Mouse (Mus musculus): ENCODE measurements around the gene Kif1c.

The Kif1c gene

DNA sequence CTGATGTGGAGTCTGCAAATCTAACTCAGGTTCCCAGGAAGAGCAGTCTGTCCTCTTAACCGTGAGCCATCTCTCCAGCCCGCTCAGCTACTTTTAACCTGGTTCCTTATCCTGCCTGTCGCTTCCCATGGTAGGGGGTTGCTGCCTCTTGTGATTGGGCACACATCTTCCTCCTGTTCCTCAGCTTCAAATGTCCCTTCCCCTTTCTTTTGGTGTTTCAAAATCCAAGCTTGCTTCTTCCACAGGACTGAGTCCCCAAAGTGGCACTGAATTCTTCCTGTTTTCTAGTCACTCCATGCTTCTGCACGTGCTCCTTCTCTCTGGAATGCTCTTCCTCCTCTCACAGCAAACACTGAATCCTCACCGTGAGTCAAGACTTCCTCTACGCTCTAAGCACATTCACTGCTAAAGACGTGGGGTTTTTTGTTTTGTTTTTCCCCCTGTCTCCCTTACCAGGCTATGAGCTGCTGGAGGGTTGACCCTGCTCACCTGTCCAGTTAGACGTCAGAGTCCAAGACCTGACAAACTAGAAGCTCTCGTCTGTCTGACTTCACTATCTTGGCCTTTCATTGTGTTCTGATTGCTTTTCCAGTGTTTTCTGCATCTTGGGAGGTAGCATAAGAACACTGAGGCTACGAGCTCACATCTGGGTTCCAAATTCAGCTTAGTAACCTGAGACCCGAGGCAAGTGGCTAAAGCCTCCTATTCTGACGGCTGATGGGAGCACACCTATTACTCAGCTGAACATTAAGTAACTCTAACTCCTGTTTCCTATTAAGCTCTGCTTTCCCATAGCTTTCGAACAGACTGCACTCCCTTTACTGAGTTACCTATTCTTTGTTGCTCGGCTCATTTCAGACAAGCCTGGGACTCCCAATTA, 32.8 kb upstream of the Kif1c start:
- no peak for DNase-seq (ENCODE audit: low spot score in 2 of 2)

DNA sequence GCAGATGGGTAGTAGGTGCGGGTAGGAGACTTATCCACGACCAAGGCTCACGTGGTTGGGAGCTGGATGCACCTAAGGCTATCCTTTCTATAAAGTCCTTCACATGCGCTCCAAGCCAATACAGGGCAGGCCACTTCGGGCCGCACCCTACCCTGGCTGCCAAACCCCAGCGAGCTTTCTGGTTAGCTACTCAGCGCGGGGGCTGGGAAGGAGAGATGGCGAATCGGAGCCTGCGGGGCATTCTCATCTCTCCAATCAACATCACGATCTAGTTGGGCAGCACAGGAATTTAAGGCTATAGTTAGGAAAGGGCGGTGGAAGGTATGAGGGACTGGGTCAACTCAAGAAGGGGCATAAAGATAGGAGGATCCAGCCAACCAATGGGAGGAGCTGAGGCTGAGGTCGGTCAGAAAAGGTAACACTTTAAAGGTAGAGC, 32.0 kb upstream of the Kif1c start:
- DNase-seq (ENCODE audit: low spot score in 2 of 2): no peak

DNA sequence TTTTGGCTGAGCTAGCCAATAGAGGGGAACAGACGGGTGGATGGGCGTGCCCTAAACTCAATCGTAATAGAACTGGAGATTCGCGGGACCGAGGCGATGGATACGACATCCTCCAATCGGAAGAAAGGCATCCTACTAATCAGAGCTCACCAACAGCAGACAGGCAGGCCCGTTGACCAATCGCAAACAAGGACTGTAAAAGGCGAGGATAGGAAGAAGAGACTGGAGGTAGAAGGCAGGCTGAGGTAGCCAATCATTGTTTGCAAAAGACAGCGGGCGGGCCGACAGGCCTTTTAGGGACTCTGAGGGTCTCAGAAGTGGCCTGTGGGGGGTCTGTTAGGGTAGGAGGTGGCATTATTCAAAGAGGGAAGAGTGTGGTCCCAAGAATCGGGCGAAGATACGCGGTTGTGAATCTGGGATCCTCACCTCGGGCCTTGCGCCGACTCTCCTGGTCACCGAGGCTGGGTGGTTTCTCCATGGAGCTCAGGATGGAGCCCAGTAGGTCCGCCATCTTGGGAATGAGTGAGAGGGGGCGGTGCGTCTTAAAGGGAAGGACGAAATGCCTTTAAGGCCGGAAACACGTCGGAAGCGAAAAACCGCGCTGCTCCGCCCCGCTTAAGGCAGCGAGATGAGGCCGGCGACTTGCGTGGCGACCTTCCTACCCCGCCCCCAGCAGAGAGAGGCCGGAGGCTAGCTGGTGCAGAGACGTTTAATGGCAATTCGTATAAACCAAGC, 31.4 kb upstream of the Kif1c start, which contains the start of gene Spag7:
Gene Spag7, minus strand, starts transcription at position 646 of the 735 bp plus-strand sequence.
- peak; percentile 93 to 95 for DNase-seq (ENCODE audit: low spot score in 2 of 2)

DNA sequence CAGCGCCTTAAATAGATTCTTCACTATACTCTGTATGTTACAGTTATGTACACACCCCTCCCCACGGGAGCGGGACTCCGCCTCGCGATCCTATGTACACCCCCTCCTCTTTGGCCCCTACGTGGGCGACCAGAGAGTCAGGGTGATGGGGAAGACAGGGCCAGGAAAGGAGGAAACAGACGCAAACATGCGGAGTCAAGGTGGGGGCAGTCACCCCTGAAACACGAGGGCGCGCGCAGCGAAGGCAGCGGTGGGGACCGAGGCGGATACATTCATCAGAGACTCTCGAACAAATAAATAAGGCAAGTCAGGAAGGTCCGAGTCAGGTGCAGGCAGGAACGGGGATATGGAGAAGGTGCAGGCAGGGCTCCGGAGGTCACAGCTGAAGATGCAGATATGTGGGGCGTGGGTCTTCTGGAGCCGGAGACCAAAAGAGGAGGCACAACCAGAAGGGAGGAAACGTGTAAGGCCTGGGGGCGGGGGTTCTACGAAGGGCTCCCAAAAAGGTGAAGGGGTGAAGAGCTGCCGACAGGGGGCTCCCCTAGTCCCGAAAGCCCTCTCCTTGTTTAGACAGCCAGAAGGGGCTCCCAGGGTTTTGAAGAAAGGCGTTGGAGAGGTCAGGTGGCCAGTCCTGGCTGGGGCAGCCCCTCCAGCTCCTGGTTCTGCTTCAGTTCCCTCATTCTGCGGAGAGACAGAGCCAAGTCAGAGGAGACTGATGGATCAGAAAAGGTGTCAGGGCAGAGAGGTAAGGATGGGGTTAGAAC, 30.6 kb upstream of the Kif1c start:
- peak; percentile 57 to 82 for DNase-seq (ENCODE audit: low spot score in 2 of 2)

DNA sequence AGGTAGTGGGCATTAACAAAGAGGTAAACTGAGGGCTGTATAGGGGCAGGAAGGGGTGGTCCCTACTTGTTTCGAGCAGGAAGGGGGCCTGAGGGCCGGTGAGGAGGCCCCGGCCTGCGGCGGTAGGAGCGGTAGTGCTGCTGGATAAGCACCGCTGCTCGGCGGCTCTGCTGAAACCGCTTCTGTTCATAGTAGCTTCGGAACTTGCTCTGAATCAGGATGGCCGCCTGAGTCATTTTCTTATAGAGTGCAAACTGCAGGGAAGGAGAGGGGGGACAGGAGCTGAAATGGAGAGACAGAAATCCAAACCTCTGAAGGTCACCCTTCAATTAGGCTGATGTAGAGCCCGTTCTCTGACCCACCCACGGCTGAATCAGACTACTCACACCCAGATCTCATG, 29.9 kb upstream of the Kif1c start:
- DNase-seq (ENCODE audit: low spot score in 2 of 2): no peak

DNA sequence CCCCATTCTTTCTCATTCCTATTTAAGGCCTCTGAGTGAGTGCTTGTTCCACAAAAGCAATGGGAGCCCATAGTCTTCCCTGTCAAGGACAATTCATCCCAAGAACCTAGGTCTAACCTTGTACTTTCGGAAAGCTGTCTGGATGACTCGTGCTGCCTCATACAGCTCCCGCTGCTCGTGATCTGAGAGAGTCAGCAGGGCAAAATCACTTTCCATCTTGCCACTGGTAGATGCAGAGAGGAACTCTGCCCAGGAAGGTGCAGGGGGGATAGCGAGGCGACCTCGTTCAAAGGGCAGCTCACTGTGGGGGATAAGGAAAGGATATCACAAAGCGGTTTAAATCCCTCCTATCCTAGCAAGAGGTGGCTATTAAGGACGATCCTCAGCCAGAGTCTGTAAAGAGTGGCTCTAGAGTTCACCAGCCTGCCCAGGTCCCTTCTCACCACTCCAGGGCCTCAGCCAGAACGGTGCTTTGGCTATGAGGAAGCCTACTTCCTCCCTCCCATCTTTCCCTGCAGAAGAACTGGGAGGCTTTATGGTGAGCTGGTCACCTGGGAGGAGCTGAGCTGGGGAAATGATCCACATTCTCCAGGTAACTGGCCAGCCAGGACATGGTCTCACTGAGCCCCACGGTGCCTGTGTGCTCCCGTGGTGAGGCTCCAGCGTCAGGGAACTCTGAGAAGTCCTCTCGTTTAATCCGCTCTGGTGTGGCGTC, 28.9 kb upstream of the Kif1c start:
- no peak for DNase-seq (ENCODE audit: low spot score in 2 of 2)

DNA sequence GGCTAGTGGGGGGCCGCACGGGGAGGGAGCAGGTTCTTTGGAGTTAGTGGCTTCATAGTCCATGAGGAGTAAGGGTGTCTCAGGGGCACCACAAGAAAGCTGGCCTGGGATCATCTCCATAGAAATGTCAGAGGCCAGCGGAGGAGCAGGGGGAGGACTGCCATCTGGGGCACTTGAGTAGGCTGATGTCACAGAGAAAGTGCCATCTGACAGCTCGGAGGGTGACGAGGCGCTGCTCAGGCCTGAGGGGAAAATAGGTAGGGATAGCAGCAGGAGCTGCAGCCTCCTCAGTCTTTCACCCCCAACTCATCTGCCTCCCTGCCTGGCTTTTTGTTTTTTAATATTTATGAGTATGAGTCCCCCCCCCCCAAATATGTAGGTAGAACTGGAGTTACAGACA, 26.3 kb upstream of the Kif1c start:
- no peak for DNase-seq (ENCODE audit: low spot score in 2 of 2)

DNA sequence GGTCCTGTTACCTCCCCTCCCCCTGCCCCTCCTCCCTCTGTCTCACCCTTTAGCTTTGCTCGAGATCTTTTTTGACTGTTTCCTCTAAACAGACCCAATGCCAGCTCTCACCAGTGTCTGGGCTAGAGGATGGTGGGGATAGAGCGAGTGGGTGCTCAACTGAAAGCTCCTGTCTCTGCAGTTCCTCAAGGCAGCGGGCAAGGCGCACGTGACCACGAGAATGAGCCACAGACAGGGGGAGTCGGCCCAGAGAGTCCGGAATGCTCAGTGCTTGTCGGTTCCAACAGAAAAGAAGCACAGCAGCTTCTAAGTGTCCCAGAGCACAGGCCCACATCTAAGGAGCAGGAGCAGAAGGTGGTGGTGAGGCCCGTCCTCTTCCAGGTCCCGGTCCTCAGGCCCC, 25.8 kb upstream of the Kif1c start:
- DNase-seq (ENCODE audit: low spot score in 2 of 2): no peak

DNA sequence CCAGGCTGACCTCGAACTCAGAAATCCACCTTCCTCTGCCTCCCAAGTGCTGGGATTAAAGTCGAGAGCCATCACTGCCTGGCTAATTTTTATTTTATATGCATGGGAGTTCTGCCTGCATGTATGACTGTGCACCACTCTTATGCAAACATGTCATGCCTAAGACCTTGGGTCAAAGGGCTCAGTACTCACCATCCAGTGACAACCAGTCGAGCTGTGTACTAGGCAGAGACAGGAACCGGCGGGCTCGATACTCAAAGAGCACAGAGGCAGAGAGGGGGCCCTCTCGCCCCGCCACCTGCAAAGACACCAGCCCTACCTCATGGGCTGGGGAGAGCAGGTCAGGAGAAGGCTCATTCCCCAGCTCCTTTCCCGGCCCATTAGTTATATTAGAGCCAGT, 22.3 kb upstream of the Kif1c start:
- DNase-seq (ENCODE audit: low spot score in 2 of 2): no peak

DNA sequence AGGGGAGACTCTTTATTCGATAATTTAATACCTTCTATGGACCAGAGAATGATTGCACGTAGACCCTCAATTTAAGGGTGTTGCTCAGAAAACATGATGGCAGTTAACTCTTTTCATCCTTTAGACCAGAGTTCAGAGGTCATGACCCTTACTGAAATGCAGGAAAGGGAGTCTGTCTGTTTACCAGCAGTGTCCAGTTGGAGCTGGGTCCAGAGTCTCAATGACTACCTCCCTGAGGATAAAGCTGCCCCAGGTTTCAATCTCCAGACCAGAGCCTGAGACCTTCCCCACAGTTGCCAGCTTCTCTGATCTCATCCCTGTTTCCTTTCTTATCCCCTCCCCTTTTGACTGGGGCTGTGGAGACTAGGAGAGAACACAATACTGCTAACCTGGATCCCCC, 21.8 kb upstream of the Kif1c start:
- DNase-seq (ENCODE audit: low spot score in 2 of 2): no peak

DNA sequence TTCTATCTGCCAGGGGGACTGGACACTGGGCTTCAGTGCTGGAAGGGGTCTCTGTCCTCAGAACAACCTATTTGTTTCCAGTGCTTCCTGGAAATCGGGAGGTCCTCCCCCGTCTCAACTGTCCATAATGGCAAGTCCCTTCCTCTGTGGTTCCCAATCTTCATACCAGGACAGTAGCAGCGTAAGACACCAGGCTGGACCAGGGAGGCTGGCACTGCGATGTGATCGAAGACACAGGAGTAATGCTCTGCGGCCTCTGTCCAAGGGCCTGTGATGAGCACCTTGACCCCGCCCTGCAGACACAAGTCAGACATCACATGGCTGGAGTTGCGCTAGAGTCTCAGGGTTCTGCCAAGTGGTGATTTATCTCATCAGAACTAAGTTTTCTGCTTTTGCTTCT, 21.0 kb upstream of the Kif1c start:
- no peak for DNase-seq (ENCODE audit: low spot score in 2 of 2)

DNA sequence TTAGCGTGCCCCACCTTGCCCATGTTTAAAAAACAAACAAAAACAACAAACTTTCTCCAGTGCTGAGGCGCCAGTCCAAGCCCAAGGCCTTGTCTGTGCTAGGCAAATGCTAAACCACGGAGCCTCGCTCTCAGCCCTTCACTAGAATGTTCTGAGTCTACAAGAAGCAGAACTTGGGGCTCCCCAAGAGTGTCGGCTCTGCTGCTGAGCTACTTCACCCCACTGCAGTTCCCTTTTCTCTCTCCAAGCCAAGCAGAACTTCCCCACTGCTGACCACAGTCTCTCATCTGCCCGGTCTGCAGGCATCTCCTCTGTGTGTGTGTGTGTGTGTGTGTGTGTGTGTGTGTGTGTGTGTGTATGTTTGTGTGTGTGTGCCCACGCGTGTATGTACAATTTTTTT, 20.5 kb upstream of the Kif1c start:
- peak in 1 of 2 experiments; percentile 56 for DNase-seq (ENCODE audit: low spot score in 2 of 2)

DNA sequence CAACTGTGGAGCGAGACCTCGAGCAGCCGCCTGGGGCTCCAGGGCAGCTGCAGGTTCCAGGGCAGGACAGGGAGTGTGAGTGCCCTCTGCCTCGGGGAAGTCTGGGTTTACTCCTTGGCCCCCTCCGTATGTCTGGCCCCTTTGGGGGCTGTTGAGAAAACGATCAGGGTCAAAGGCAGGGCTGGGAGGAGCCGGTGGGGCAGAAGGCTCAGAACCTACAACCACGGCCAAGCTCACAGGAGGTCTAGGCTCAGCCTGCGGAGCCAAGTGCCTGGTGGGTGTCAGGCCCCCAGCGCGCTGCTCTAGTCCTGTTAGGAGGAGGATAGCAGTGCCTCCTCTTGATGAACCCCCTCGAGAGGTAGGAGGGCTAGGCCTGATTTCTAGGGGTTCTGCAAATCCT, 19.2 kb upstream of the Kif1c start:
- DNase-seq (ENCODE audit: low spot score in 2 of 2): no peak

DNA sequence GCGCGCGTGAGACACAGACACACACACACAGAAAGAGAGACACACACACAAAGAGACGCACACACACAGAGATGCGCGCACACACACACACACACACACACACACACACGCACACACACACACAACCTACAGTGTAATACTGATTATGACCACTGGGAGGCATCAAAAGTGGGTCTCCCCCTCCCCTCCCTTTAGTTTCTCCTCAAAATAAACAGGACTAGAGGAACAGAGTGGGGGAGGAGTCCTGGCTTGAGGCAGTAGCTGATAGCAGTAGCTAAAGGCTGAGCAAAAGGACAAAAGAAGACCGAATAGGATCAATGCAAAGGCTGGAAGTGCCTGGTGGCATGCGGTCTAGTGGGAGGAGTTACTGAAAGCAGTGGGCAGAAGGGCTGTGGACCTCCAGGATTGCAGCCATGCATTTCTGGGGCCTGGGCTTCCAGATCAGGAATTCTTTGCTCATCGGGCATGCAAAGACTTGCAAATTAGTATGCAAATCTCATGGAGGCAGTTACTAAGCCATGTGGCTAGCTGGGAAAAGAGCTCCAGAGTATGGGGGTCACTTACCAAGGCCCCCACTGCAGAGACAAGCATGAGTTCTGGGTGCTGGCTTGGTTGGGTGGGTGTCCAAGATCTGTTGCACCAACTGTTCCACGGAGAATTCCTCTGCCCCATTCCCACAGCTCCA, 18.3 kb upstream of the Kif1c start:
- peak; percentile 21 to 34 for DNase-seq (ENCODE audit: low spot score in 2 of 2)

DNA sequence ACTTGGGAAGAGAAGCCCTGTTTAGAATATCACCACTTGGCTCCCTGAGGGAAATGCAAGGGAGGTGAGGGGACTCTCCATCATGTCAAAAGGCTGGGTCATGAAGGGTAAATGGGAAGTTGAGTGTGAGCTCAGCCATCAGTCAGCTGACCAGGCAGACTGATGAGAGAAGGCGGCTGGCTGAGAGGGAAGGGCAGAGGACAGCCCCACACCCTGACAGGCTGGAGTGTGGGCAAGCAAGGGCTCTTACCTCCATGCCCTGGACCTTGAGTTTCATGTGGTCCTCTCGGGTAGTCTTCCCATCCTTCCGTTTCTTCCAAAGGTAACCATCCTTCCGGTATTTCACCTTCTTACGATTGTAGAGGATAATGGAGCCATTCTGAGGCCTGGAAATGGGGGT, 16.7 kb upstream of the Kif1c start:
- DNase-seq (ENCODE audit: low spot score in 2 of 2): no peak

DNA sequence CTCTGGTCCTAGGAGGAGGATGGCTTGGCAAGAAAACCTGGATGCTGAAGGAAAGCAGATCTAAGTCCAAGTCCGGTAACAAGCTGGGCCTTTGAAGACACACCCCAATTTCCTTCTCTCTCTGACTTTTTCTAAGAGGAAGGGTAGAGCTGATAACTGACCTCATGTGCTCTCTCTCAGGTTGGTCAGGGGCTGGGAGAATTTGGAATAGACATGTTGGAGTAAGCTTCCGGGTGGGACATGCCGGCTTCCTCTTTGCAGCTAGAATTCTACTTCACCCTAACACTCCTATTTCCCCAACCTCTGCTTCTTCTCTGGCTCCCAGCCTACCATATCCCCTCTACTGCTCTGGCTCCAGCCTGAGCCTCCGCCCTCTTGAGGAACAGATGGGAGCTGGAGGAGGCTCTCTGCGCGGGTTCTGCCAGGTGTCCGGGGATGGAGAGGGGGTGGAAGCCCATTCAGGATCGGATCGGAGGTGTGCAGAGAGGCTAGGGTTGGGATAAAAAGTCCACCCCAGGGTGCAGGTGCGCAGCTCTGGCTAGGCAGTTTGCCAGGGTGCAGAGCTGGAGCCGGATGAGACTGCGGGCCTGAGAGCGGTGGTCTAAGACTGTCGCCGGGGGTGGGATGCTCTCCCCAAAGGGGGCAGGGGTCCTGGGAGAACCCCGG, 13.3 kb upstream of the Kif1c start:
- DNase-seq (ENCODE audit: low spot score in 2 of 2): no peak

DNA sequence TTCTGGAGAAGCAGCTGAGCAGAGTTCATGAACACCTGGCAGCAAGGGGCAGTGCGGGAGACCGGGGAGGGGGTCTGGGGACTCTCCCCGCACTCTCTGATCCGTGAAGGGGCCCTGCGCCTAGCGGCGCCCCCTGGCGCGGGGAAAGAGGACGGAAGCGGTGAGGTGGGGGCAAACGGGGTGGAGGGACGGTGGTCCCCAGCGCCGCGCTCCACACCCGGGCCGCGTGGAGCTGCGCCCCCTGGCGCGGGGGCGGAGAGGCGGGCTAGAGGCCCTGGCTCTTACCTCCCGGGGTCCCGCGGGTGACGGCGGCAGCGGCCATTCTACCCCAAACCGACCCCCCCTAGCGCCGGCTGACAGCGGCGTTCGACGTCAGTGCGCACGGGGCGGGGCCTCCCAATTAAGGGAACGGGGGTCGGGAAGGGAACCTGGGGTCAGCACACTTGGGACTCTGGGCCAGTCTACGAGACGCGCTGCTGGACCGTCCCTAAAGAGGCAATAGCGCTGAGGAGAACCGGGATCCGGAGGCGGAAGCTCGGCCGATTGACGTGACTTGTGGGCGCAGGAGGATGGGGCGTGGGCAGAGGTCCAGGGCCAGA, 12.6 kb upstream of the Kif1c start, which contains the start of gene Camta2:
Gene Camta2, minus strand, starts transcription at position 505 of the 599 bp plus-strand sequence.
- peak; percentile 77 to 78 for DNase-seq (ENCODE audit: low spot score in 2 of 2)

DNA sequence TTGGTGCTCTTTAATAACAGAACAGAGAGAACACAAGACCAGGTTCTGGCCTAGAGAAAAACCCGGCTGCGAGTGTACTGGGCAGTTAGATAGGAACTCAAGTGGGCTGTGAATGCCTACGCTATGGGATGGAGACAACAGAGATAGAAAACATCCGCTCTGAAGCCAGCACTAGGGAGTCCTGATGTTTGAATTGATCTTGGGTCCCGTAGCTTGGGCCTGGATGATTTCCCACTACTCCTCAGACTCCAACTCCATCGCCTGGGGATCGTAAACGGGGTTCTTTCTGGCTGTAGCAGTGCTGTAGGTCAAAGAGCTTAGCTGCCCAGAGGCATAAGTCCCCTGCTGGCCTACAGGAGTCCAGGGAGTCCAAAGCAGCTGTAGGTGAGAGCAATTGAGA, 12.0 kb upstream of the Kif1c start:
- no peak for DNase-seq (ENCODE audit: low spot score in 2 of 2)

DNA sequence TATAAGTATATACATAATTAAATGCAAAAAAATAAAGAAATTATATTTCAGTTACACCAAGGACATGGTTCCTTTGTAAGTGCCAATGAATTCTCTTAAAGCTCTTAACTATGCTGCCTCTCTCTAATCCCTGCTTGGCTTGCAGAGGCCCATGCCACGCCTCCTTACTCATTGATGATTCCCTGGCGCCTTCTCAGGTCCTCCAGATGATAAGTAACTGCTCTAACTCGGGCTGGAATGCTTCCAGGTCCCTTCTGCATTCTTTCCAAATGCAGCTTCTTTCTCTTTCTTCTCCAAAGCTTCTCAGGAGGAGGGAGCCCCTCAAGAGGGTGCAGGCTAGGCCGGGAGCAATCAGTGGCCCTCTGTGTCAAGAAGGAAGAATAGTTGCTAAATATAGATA, 10.8 kb upstream of the Kif1c start:
- DNase-seq (ENCODE audit: low spot score in 2 of 2): no peak

DNA sequence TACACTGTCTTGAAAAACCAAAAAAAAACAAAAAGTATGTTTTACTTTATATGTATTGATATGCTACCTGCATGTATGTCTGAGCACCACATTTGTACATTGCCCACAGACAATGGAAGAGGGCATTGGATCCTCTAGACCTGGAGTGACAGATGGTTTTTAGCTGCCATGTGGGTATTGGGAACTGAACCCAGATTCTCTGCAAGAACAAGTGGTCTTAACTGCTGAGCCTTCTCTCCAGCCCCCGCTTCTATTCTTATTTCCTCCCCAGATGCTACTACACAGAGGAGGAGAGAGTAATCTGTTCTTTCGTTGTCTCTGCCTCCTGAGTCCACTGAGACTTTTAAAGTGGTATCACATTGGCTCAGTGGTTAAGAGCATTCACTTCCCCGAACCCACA, 6.8 kb upstream of the Kif1c start:
- no peak for DNase-seq (ENCODE audit: low spot score in 2 of 2)
